Comparison of ENCODE assay signal across 13 mouse cellular contexts in genomic region chr3:86103449-86104291, GRCm38 (mm10). TPM values are rescaled to one million over a fixed set of nuclear protein-coding genes. Genes with fewer than 3 reads are reported as not detected.
DNase-seq lines count a peak whose midpoint lies in the region; ATAC-seq and TF ChIP-seq lines count a peak whose summit lies in the region.
"Had no signal": no experiment of that assay in that cellular context is flagged by ENCODE, and none has a peak within 500 bp of the region (broad histone marks: within the 10 kb centered on the region; RNA-seq: fewer than 3 reads in every experiment).

No protein-coding gene starts in this region.

- TF ChIP-seq RAD21 in MEL (IDR thresholded peaks at IDR 0.05; ENCODE audit: low read depth, low read length), result peak; percentile 25

- TF ChIP-seq POLR2A in MEL (IDR thresholded peaks at IDR 0.05; ENCODE audit: control insufficient read depth in 1 of 2, insufficient read depth in 1 of 2, low read depth in 1 of 2, low read length in 2 of 2, poor library complexity in 1 of 2), result peak in 1 of 2 experiments; percentile 45; a peak in 1 of 4 replicates

- no peaks in the 10 kb centered on the region for H3K9me3 ChIP-seq in liver, embryonic 13.5 days (replicated peaks)
- no peaks in the 10 kb centered on the region for H3K9me3 ChIP-seq in liver, embryonic 11.5 days (ENCODE audit: control insufficient read depth, low read length)
- H3K9me3 ChIP-seq in MEL (replicated peaks; ENCODE audit: insufficient read depth, low read length), result no peaks in the 10 kb centered on the region
- peaks cover 6% of the 10 kb centered on the region for H3K9me3 ChIP-seq in megakaryocyte, embryonic 14.5 days
- H3K9me3 ChIP-seq: embryonic facial prominence, embryonic 13.5 days; kidney, embryonic 15.5 days had no signal

- peak overlapping the region; percentile 51 for H3K27ac ChIP-seq in liver, embryonic 13.5 days
- H3K27ac ChIP-seq in liver, embryonic 11.5 days (ENCODE audit: low read depth, low read length), result no peak overlapping the region
- H3K27ac ChIP-seq in MEL (ENCODE audit: control insufficient read depth, low read depth, low read length), result peak overlapping the region; percentile 85
- H3K27ac ChIP-seq in brown adipose tissue, adult 24 weeks (replicated peaks; ENCODE audit: low read depth, low read length), result no peak overlapping the region
- H3K27ac ChIP-seq: embryonic facial prominence, embryonic 13.5 days; kidney, embryonic 15.5 days had no signal

- no peak overlapping the region for H3K4me3 ChIP-seq in liver, embryonic 13.5 days (replicated peaks)
- no peak overlapping the region for H3K4me3 ChIP-seq in liver, embryonic 11.5 days (ENCODE audit: low read depth, low read length)
- peak overlapping the region; percentile 62 to 81 for H3K4me3 ChIP-seq in MEL (ENCODE audit: control insufficient read depth in 1 of 2, insufficient read depth in 1 of 2, low read depth in 2 of 2, low read length in 2 of 2)
- H3K4me3 ChIP-seq in brown adipose tissue, adult 24 weeks (ENCODE audit: insufficient read depth, low read depth, low read length), result peak overlapping the region; percentile 18; the same call in 1 of the 2 replicates
- peak overlapping the region; percentile 84 for H3K4me3 ChIP-seq in megakaryocyte, embryonic 14.5 days (replicated peaks)
- H3K4me3 ChIP-seq: embryonic facial prominence, embryonic 13.5 days; kidney, embryonic 15.5 days had no signal

- 63% methylated on average over 18 of the region's 18 CpGs for WGBS in liver, embryonic 13.5 days (ENCODE audit: insufficient replicate concordance)
- WGBS in liver, embryonic 11.5 days, result 74% methylated on average over 18 of the region's 18 CpGs

- TF ChIP-seq EP300 in MEL (IDR thresholded peaks at IDR 0.05; ENCODE audit: low read depth in 1 of 2, low read length in 2 of 2), result peak; percentile 35 to 53

- no peaks in the 10 kb centered on the region for H3K27me3 ChIP-seq in liver, embryonic 13.5 days
- H3K27me3 ChIP-seq in liver, embryonic 11.5 days (replicated peaks; ENCODE audit: control insufficient read depth, insufficient read depth, low read length), result no peaks in the 10 kb centered on the region
- no peaks in the 10 kb centered on the region for H3K27me3 ChIP-seq in MEL (ENCODE audit: control insufficient read depth in 1 of 2, insufficient read depth in 2 of 2, low read length in 2 of 2)
- no peaks in the 10 kb centered on the region for H3K27me3 ChIP-seq in megakaryocyte, embryonic 14.5 days (replicated peaks)
- H3K27me3 ChIP-seq: embryonic facial prominence, embryonic 13.5 days; kidney, embryonic 15.5 days had no signal

- DNase-seq in liver, embryonic 13.5 days, result no peak
- no peak for DNase-seq in liver, embryonic 11.5 days (ENCODE audit: low spot score)
- peak; percentile 82 for DNase-seq in MEL (ENCODE audit: low read depth, low spot score)
- no peak for DNase-seq in cerebellum, postnatal 4 days (ENCODE audit: low spot score in 2 of 2)
- no peak for DNase-seq in layer of hippocampus, adult 9-11 months
- DNase-seq: adrenal gland, adult 2 months; cerebellum, adult 2 months; heart, postnatal 36 days; thymus, postnatal 25 days had no signal

- peak in 1 of 3 experiments; percentile 32; a peak in 2 of 6 replicates for TF ChIP-seq CTCF in MEL (IDR thresholded peaks at IDR 0.05 in 2 of 3, conservative IDR thresholded peaks at IDR 0.05 in 1 of 3; ENCODE audit: control insufficient read depth in 1 of 3, insufficient read depth in 1 of 3, low read depth in 2 of 3, low read length in 3 of 3, poor library complexity in 1 of 3, severe bottlenecking in 1 of 3)

- 0 out of 2 replicates have a peak, but pooled peaks cover 2% of the 10 kb centered on the region for H3K36me3 ChIP-seq in liver, embryonic 13.5 days
- H3K36me3 ChIP-seq in liver, embryonic 11.5 days (ENCODE audit: control insufficient read depth, insufficient read depth, low read length), result peaks cover 3% of the 10 kb centered on the region; the same call in 1 of the 2 replicates
- H3K36me3 ChIP-seq in MEL (ENCODE audit: control insufficient read depth in 1 of 2, insufficient read depth in 2 of 2, low read length in 2 of 2), result peaks cover 0 to 7% of the 10 kb centered on the region in 2 experiments; a peak in 2 of 4 replicates
- H3K36me3 ChIP-seq in megakaryocyte, embryonic 14.5 days (replicated peaks; ENCODE audit: low read length), result peaks cover 15% of the 10 kb centered on the region

- ATAC-seq in liver, embryonic 13.5 days (ENCODE audit: low read depth), result no peak
- no peak for ATAC-seq in liver, embryonic 11.5 days (replicated peaks; ENCODE audit: low FRiP score)

- H3K4me1 ChIP-seq in liver, embryonic 13.5 days (replicated peaks), result peaks cover 42% of the 10 kb centered on the region
- H3K4me1 ChIP-seq in liver, embryonic 11.5 days (replicated peaks; ENCODE audit: control insufficient read depth, insufficient read depth, low read length), result no peaks in the 10 kb centered on the region; the same call in 1 of the 2 replicates
- peaks cover 7 to 10% of the 10 kb centered on the region in 2 experiments; a peak in 3 of 4 replicates for H3K4me1 ChIP-seq in MEL (ENCODE audit: control insufficient read depth in 1 of 2, insufficient read depth in 2 of 2, low read length in 2 of 2)
- no peaks in the 10 kb centered on the region for H3K4me1 ChIP-seq in brown adipose tissue, adult 24 weeks (ENCODE audit: control insufficient read depth, insufficient read depth, insufficient read length, low read length)
- peaks cover 57% of the 10 kb centered on the region for H3K4me1 ChIP-seq in megakaryocyte, embryonic 14.5 days
- H3K4me1 ChIP-seq: embryonic facial prominence, embryonic 13.5 days; kidney, embryonic 15.5 days had no signal

- no peaks in the 10 kb centered on the region; the same call in 1 of the 2 replicates for H3K79me2 ChIP-seq in MEL (ENCODE audit: control insufficient read depth, insufficient read depth, low read length, poor library complexity)

- H3K4me2 ChIP-seq in liver, embryonic 13.5 days, result 0 out of 2 replicates have a peak overlapping the region, but pooled peaks have one; percentile 19
- no peak overlapping the region for H3K4me2 ChIP-seq in liver, embryonic 11.5 days
- H3K4me2 ChIP-seq: embryonic facial prominence, embryonic 13.5 days; kidney, embryonic 15.5 days had no signal

- 0 out of 2 replicates have a peak overlapping the region, but pooled peaks have one; percentile 19 for H3K9ac ChIP-seq in liver, embryonic 13.5 days
- H3K9ac ChIP-seq in liver, embryonic 11.5 days (ENCODE audit: low read depth, low read length), result no peak overlapping the region
- H3K9ac ChIP-seq in MEL (ENCODE audit: control insufficient read depth, low read depth, low read length, poor library complexity, severe bottlenecking), result peak overlapping the region; percentile 66
- H3K9ac ChIP-seq: embryonic facial prominence, embryonic 13.5 days; kidney, embryonic 15.5 days had no signal

TF ChIP-seq in MEL, 35 proteins besides CTCF, POLR2A, EP300 and RAD21:
- TF ChIP-seq MAX (IDR thresholded peaks at IDR 0.05; ENCODE audit: low read length), result no peak
- 0 out of 2 replicates have a peak, but pooled peaks have one; percentile 26 for TF ChIP-seq SMC3 (IDR thresholded peaks at IDR 0.05; ENCODE audit: low read depth, low read length)
- TF ChIP-seq JUND (IDR thresholded peaks at IDR 0.05; ENCODE audit: low read depth, low read length), result no peak
- TF ChIP-seq ETS1 (IDR thresholded peaks at IDR 0.05; ENCODE audit: low read depth, low read length), result peak; percentile 19; the same call in 1 of the 2 replicates
- TF ChIP-seq TBP (IDR thresholded peaks at IDR 0.05; ENCODE audit: low read depth, low read length), result peak; percentile 53
- peak; percentile 16; the same call in 1 of the 2 replicates for TF ChIP-seq TCF12 (IDR thresholded peaks at IDR 0.05; ENCODE audit: low read depth, low read length)
- no peak for TF ChIP-seq UBTF (IDR thresholded peaks at IDR 0.05; ENCODE audit: borderline replicate concordance, insufficient read depth, low read depth, low read length)
- TF ChIP-seq CHD1 (IDR thresholded peaks at IDR 0.05; ENCODE audit: low read depth, low read length), result no peak
- no peak for TF ChIP-seq ZKSCAN1 (IDR thresholded peaks at IDR 0.05; ENCODE audit: low read depth, low read length)
- no peak for TF ChIP-seq MYB (IDR thresholded peaks at IDR 0.05; ENCODE audit: low read depth, low read length)
- peak; percentile 39 for TF ChIP-seq SIN3A (IDR thresholded peaks at IDR 0.05; ENCODE audit: low read length)
- TF ChIP-seq GATA1 (IDR thresholded peaks at IDR 0.05; ENCODE audit: low read depth, low read length), result peak; percentile 72
- no peak for TF ChIP-seq RCOR1 (IDR thresholded peaks at IDR 0.05; ENCODE audit: low read depth, low read length)
- TF ChIP-seq USF2 (IDR thresholded peaks at IDR 0.05; ENCODE audit: borderline replicate concordance in 1 of 2, insufficient read depth in 1 of 2, low read depth in 1 of 2, low read length in 2 of 2), result no peak
- no peak for TF ChIP-seq MAZ (IDR thresholded peaks at IDR 0.05; ENCODE audit: low read depth, low read length)
- no peak for TF ChIP-seq ZMIZ1 (IDR thresholded peaks at IDR 0.05; ENCODE audit: low read depth, low read length)
- no peak for TF ChIP-seq NRF1 (IDR thresholded peaks at IDR 0.05; ENCODE audit: insufficient read depth, low read depth, low read length, poor library complexity, severe bottlenecking)
- TF ChIP-seq MXI1 (IDR thresholded peaks at IDR 0.05; ENCODE audit: low read depth, low read length), result no peak; the same call in 1 of the 2 replicates

RNA-seq across cellular contexts. Expression of gene Rps3a1, which starts 38.8 kb away (rescaled TPM):
- 1,129 and 1,231 TPM in 2 replicates for polyA plus RNA-seq in liver, embryonic 13.5 days (2015; fragmentation: Nextera tagmentation; extraction: Ambion mirVana)
- polyA plus RNA-seq in liver, embryonic 11.5 days (2014; fragmentation: Nextera tagmentation; extraction: Ambion mirVana), result 1,618 and 1,639 TPM in 2 replicates
- total RNA-seq in MEL (2012; rRNA removed), result 2,397 and 2,507 TPM in 2 replicates
- polyA plus RNA-seq in MEL (2012; ENCODE audit: insufficient read depth in 1 of 2, insufficient read length in 2 of 2, low read depth in 1 of 2, low replicate concordance in 2 of 2, missing spikeins in 1 of 2), result 1,000 to 10,000 TPM in 1 of 2 experiments, not detected in 1; 1,198 TPM
- 563 and 700 TPM in 2 replicates for polyA plus RNA-seq in brown adipose tissue, adult 24 weeks (2012; ENCODE audit: insufficient read depth, insufficient read length, missing spikeins)
- 14.5 and 291 TPM in 2 replicates for polyA plus RNA-seq in megakaryocyte, embryonic 14.5 days (2012; ENCODE audit: insufficient read depth, low replicate concordance)

Comparison
In these comparisons a context has a peak if more than half of its experiments do, and no peak if none do; other contexts are left out.
1. H3K27ac ChIP-seq: peak in liver, embryonic 13.5 days (single experiment) and MEL (single experiment); none in liver, embryonic 11.5 days (single experiment) and brown adipose tissue, adult 24 weeks (single experiment).
2. H3K4me3 ChIP-seq: peak in MEL (2 of 2), brown adipose tissue, adult 24 weeks (single experiment) and megakaryocyte, embryonic 14.5 days (single experiment); none in liver, embryonic 13.5 days (single experiment) and liver, embryonic 11.5 days (single experiment).